Mouse (Mus musculus): ENCODE measurements around the gene Arpp21.

DNA sequence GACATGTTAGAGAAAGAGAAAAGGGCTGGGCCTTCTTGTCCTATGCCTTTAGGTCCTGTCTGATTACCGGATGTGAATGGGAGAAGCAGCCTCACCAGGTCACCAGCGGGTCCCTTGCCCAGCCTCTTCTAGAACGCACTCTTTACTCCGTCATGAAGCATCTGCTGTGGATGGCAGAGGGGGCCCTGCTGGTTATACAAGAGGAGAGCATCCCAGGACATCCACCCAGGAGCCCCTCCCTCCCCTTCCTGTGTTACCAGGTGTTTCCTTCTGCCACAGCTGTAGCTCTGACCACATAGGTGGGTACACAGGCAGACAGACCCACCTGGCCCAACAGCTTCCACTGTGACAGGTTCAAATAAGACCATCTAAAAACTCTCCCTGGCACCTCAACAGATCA is 18.6 kb downstream of the Arpp21 start:
- TF ChIP-seq CTCF (IDR thresholded peaks at IDR 0.05; ENCODE audit: low read depth, low read length) (no peak), GATA1 (IDR thresholded peaks at IDR 0.05; ENCODE audit: borderline replicate concordance, low read length) (no peak), POLR2AphosphoS5 (IDR thresholded peaks at IDR 0.05; ENCODE audit: insufficient replicate concordance, low read depth, low read length) (no peak), TAL1 (conservative IDR thresholded peaks at IDR 0.05; ENCODE audit: low read depth, low read length) (no peak)

All from G1E (cell line).